Mouse (Mus musculus) kidney, postnatal 0 days (tissue): ENCODE measurements around the gene Prpf4b. TPM values are rescaled to one million over a fixed set of nuclear protein-coding genes. Genes with fewer than 3 reads are reported as not detected.

Experiments used
- ATAC-seq: fragments of 200-750 bp; cut with Nextera tagmentation; replicated peaks from 2 replicates; pipeline ENCODE4 v1.8.0; 2017; ENCODE audit warnings: low read depth, moderate number of reproducible peaks, moderate TSS enrichment, moderate library complexity; ENCODE audit not compliant: low FRiP score
- DNase-seq: peaks from one replicate; pipeline ENCODE4 v3.0.0-alpha.2; 2016; ENCODE audit warnings: low spot score
- H3K27ac ChIP-seq: fragments of 300-500 bp; sonication (generic); 2 replicates; pipeline ENCODE4 v1.5.1; 2014; ENCODE audit warnings: mild to moderate bottlenecking
- H3K27me3 ChIP-seq: fragments of 300-500 bp; sonication (generic); 2 replicates; pipeline ENCODE4 v1.6.1; 2014; ENCODE audit warnings: low read length, mixed read lengths; ENCODE audit not compliant: insufficient read depth
- H3K36me3 ChIP-seq: fragments of 300-500 bp; sonication (generic); 2 replicates; pipeline ENCODE4 v1.6.1; 2014; ENCODE audit warnings: low read length, mixed read lengths; ENCODE audit not compliant: insufficient read depth
- H3K4me1 ChIP-seq: fragments of 300-500 bp; sonication (generic); replicated peaks from 2 replicates; pipeline ENCODE4 v1.6.1; 2014; ENCODE audit warnings: antibody characterized with exemption, low read length, mixed read lengths; ENCODE audit not compliant: insufficient read depth
- H3K4me2 ChIP-seq: fragments of 300-500 bp; sonication (generic); 2 replicates; pipeline ENCODE4 v1.6.1; 2014; ENCODE audit warnings: mild to moderate bottlenecking, low read length, moderate library complexity, mixed read lengths
- H3K4me3 ChIP-seq: fragments of 300-500 bp; sonication (generic); replicated peaks from 2 replicates; pipeline ENCODE4 v1.5.1; 2014; ENCODE audit warnings: low read depth, low read length
- H3K9ac ChIP-seq: fragments of 300-500 bp; sonication (generic); 2 replicates; pipeline ENCODE4 v1.6.1; 2014; ENCODE audit warnings: low read depth, low read length
- H3K9me3 ChIP-seq: fragments of 300-500 bp; sonication (generic); replicated peaks from 2 replicates; pipeline ENCODE4 v1.6.1; 2016; ENCODE audit warnings: low read length, inconsistent platforms, mixed read lengths
- CTCF ChIP-seq: IDR thresholded peaks from 2 replicates; pipeline ENCODE4 v1.5.1; 2016; ENCODE audit warnings: antibody characterized with exemption, low read depth, mild to moderate bottlenecking, moderate library complexity
- WGBS: fragments of 180-500 bp; shearing (Covaris S2); extraction: QIAGEN DNeasy Blood & Tissue Kit; methylation state at CpG from one replicate; pipeline ENCODE4 v1.1.7; 2014; 5-methylcytosine and 5-hydroxymethylcytosine counted together
- polyA plus RNA-seq: library from polyadenylated mRNA; unstranded; fragments of >200 nt; fragmentation: Nextera tagmentation; extraction: Ambion mirVana; gene quantifications from 2 replicates; pipeline ENCODE4 v1.2.1, GENCODE M21; 2015

Gene Prpf4b
- polyA plus RNA-seq, 1 experiment from 2014 or later, result 68.8 TPM

DNA sequence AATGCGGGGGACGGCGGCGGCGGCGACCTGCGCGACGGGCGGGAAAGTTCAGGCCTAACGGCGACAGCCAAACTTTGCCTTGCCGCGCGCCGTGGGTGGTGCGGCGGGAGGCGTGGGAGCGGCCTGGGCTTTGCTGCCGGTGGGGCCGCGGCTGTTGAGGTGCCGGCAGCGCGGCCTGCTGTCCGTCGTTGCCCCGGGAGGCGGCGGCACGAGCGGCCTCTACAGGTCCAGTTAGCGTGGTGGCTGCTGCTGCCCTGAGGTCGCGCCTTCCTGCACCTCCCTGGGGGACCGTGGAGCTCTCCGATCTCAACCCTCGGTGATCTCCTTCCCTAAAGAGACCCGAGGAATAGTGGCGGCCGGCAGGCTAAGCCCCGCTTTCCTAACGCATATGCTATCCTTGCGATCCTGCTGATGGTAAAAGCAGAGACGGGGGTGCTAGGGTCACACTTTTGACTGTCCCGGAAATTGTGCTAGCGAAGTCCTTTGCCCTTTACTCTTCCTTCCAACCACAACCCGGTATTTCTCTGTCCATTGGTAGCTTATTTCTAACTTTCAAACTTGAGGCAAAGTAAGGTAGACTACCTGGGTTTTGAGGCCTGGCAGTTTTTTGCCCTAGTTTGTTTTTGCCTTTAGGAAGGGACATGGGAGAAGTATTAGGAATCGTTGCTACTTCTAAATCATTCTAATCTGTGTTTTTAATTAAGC, 791 bp downstream of the Prpf4b start:
- under 1% methylated on average over 47 of the region's 50 CpGs for WGBS
- no peaks in the 10 kb centered on the region for H3K27me3 ChIP-seq
- H3K4me3 ChIP-seq, result peak overlapping the region; percentile 93
- TF ChIP-seq CTCF, result peak; percentile 50
- H3K9me3 ChIP-seq, result no peaks in the 10 kb centered on the region
- H3K9ac ChIP-seq, result peak overlapping the region; percentile 98
- peak; percentile 68 for ATAC-seq
- peaks cover 13% of the 10 kb centered on the region for H3K4me1 ChIP-seq
- DNase-seq, result peak; percentile 66
- peak overlapping the region; percentile 99 for H3K27ac ChIP-seq
- H3K36me3 ChIP-seq, result no peaks in the 10 kb centered on the region
- peak overlapping the region; percentile 79 for H3K4me2 ChIP-seq

DNA sequence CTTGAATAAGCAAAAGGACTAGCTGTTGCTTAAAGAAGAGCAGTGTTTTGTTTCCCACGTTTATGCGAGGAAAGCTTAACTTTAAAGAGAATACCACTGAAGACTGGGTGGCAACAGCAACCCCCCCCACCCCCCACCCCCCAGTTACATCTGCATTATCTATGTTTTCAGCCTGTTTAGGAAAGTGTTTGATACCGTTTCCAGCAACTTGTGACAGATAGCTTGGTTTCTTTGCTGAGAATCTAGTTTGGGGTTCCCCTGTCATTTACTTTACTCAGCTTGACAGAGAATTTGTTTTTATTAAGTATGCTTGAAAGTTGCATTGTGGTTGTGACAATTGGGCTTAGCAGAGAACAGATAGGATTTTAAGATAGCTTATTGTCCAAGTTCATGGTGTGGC, 1.4 kb downstream of the Prpf4b start:
- Histone ChIP-seq H3K27me3 (no peaks in the 10 kb centered on the region), H3K4me1 (peaks cover 13% of the 10 kb centered on the region), H3K9ac (peak overlapping the region; percentile 98; the same call in 1 of the 2 replicates), H3K27ac (peak overlapping the region; percentile 99), H3K4me3 (peak overlapping the region; percentile 93), H3K36me3 (no peaks in the 10 kb centered on the region), H3K4me2 (peak overlapping the region; percentile 79), H3K9me3 (no peaks in the 10 kb centered on the region)
- DNase-seq (no peak), ATAC-seq (no peak)
- 6% methylated on average over 3 of the region's 3 CpGs for WGBS
- TF ChIP-seq CTCF, result no peak

DNA sequence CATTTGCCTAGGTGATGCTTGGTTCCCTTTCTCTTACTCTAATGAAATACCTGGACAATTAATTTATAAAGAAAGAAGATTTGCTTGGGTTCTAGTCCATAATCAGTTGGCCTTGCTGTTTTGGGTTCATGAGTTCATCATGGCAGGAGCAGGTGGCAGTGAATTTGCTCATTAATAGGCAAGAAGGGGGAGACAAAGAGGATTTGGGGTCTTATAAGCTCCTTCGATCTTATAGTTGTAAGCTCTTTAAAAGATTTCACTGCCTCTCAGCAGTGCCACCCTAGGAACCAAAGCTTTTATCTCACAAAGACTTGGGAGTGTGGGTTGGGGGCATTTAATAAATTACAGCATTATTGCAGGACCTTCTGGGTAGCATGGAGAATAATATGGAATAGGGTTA, 17.8 kb downstream of the Prpf4b start:
- ATAC-seq (no peak), DNase-seq (no peak)
- H3K4me3 ChIP-seq, result no peak overlapping the region
- H3K9ac ChIP-seq, result no peak overlapping the region
- H3K27me3 ChIP-seq, result no peaks in the 10 kb centered on the region
- peaks cover 68% of the 10 kb centered on the region for H3K36me3 ChIP-seq
- H3K4me2 ChIP-seq, result no peak overlapping the region
- TF ChIP-seq CTCF, result no peak
- H3K9me3 ChIP-seq, result no peaks in the 10 kb centered on the region
- H3K27ac ChIP-seq, result no peak overlapping the region
- H3K4me1 ChIP-seq, result no peaks in the 10 kb centered on the region
- 94% methylated on average over 1 of the region's 1 CpGs for WGBS

GRCm38 (mm10) chr13:34914614-34915013, 39.5 kb downstream of the Prpf4b start:
- Histone ChIP-seq H3K36me3 (no peaks in the 10 kb centered on the region), H3K4me1 (peaks cover 11% of the 10 kb centered on the region), H3K4me2 (no peak overlapping the region), H3K27me3 (no peaks in the 10 kb centered on the region), H3K9me3 (no peaks in the 10 kb centered on the region), H3K9ac (no peak overlapping the region), H3K27ac (no peak overlapping the region), H3K4me3 (no peak overlapping the region)
- DNase-seq, result no peak
- 65% methylated on average over 9 of the region's 9 CpGs for WGBS
- TF ChIP-seq CTCF, result no peak
- no peak for ATAC-seq

GRCm38 (mm10) chr13:34916520-34917167, 41.5 kb downstream of the Prpf4b start:
- DNase-seq (peak; percentile 76), ATAC-seq (peak; percentile 78)
- no peaks in the 10 kb centered on the region for H3K36me3 ChIP-seq
- TF ChIP-seq CTCF, result no peak
- no peaks in the 10 kb centered on the region for H3K27me3 ChIP-seq
- peak overlapping the region; percentile 26; the same call in 1 of the 2 replicates for H3K4me3 ChIP-seq
- peaks cover 11% of the 10 kb centered on the region for H3K4me1 ChIP-seq
- WGBS, result 20% methylated on average over 37 of the region's 37 CpGs
- no peaks in the 10 kb centered on the region for H3K9me3 ChIP-seq
- peak overlapping the region; percentile 56 for H3K27ac ChIP-seq
- peak overlapping the region; percentile 47; the same call in 1 of the 2 replicates for H3K9ac ChIP-seq
- H3K4me2 ChIP-seq, result peak overlapping the region; percentile 65

GRCm38 (mm10) chr13:34924210-34924609, 49.1 kb downstream of the Prpf4b start, which contains the start of the genes Fam217a and 4933417A18Rik:
Gene Fam217a (minus strand): TSS chr13:34924310.
Gene 4933417A18Rik (plus strand): TSS chr13:34924409.
- no peaks in the 10 kb centered on the region for H3K27me3 ChIP-seq
- ATAC-seq (no peak), DNase-seq (no peak)
- no peak within 1 kb of the TSS for H3K9ac ChIP-seq
- no peaks in the 10 kb centered on the region for H3K9me3 ChIP-seq
- H3K27ac ChIP-seq, result no peak within 1 kb of the TSS
- TF ChIP-seq CTCF, result no peak
- H3K4me1 ChIP-seq, result no peaks in the 10 kb centered on the region
- 76% methylated on average over 4 of the region's 4 CpGs for WGBS
- no peak within 1 kb of the TSS for H3K4me2 ChIP-seq
- no peaks in the 10 kb centered on the region for H3K36me3 ChIP-seq
- H3K4me3 ChIP-seq, result no peak within 1 kb of the TSS
